Mouse (Mus musculus) heart, postnatal 0 days (tissue): ENCODE data around the gene 1110008P14Rik. TPM values are rescaled to one million over a fixed set of nuclear protein-coding genes. Genes with fewer than 3 reads are reported as not detected.

ENCODE experiments used
- ATAC-seq: fragments of 200-750 bp; cut with Nextera tagmentation; 2 replicates; pipeline ENCODE4 v1.8.0; 2017; ENCODE audit warnings: low read depth, moderate number of reproducible peaks, moderate library complexity; ENCODE audit not compliant: insufficient read depth
- DNase-seq: peaks from one replicate; pipeline ENCODE4 v3.0.0-alpha.2; 2016; ENCODE audit warnings: low spot score
- H3K27ac ChIP-seq: fragments of 300-500 bp; sonication (generic); 2 replicates; pipeline ENCODE4 v1.5.1; 2014; ENCODE audit warnings: low read depth, mild to moderate bottlenecking
- H3K27me3 ChIP-seq: fragments of 300-500 bp; sonication (generic); 2 replicates; pipeline ENCODE4 v1.6.1; 2014; ENCODE audit warnings: low read length, mixed read lengths; ENCODE audit not compliant: control insufficient read depth, insufficient read depth
- H3K36me3 ChIP-seq: fragments of 300-500 bp; sonication (generic); replicated peaks from 2 replicates; pipeline ENCODE4 v1.6.1; 2014; ENCODE audit warnings: low read length, mixed read lengths; ENCODE audit not compliant: control insufficient read depth, insufficient read depth
- H3K4me1 ChIP-seq: fragments of 300-500 bp; sonication (generic); 2 replicates; pipeline ENCODE4 v1.6.1; 2014; ENCODE audit warnings: antibody characterized with exemption; ENCODE audit not compliant: control insufficient read depth, insufficient read depth
- H3K4me2 ChIP-seq: fragments of 300-500 bp; sonication (generic); 2 replicates; pipeline ENCODE4 v1.6.1; 2014; ENCODE audit warnings: low read depth, mild to moderate bottlenecking, low read length, moderate library complexity
- H3K4me3 ChIP-seq: fragments of 300-500 bp; sonication (generic); 2 replicates; pipeline ENCODE4 v1.5.1; 2014; ENCODE audit warnings: low read depth, low read length
- H3K9ac ChIP-seq: fragments of 300-500 bp; sonication (generic); replicated peaks from 2 replicates; pipeline ENCODE4 v1.6.1; 2014; ENCODE audit warnings: low read depth, low read length, mixed read lengths
- H3K9me3 ChIP-seq: fragments of 300-500 bp; sonication (generic); replicated peaks from 2 replicates; pipeline ENCODE4 v1.6.1; 2016; ENCODE audit warnings: low read length; ENCODE audit not compliant: control insufficient read depth
- CTCF ChIP-seq: IDR thresholded peaks from 2 replicates; pipeline ENCODE4 v1.5.1; 2016; ENCODE audit warnings: antibody characterized with exemption, control low read depth, low read depth
- EP300 ChIP-seq: IDR thresholded peaks from 2 replicates; pipeline ENCODE4 v1.6.1; 2016; ENCODE audit warnings: antibody characterized with exemption, low read depth
- WGBS: fragments of 180-500 bp; shearing (Covaris S2); extraction: QIAGEN DNeasy Blood & Tissue Kit; methylation state at CpG from one replicate; pipeline ENCODE4 v1.1.7; 2014; 5-methylcytosine and 5-hydroxymethylcytosine counted together
- polyA plus RNA-seq: library from polyadenylated mRNA; unstranded; fragments of >200 nt; fragmentation: Nextera tagmentation; extraction: Ambion mirVana; gene quantifications from 2 replicates; pipeline ENCODE4 v1.2.1, GENCODE M21; 2015
- total RNA-seq: library from RNA; depleted of rRNA; stranded (reverse); fragments of >200 nt; gene quantifications from 2 replicates; pipeline ENCODE4 v1.2.3, GENCODE M21; 2014; ENCODE audit warnings: low replicate concordance

The 1110008P14Rik gene
- total and polyA plus RNA-seq, 2 experiments from 2014 or later, result 77.0 to 195 TPM

DNA sequence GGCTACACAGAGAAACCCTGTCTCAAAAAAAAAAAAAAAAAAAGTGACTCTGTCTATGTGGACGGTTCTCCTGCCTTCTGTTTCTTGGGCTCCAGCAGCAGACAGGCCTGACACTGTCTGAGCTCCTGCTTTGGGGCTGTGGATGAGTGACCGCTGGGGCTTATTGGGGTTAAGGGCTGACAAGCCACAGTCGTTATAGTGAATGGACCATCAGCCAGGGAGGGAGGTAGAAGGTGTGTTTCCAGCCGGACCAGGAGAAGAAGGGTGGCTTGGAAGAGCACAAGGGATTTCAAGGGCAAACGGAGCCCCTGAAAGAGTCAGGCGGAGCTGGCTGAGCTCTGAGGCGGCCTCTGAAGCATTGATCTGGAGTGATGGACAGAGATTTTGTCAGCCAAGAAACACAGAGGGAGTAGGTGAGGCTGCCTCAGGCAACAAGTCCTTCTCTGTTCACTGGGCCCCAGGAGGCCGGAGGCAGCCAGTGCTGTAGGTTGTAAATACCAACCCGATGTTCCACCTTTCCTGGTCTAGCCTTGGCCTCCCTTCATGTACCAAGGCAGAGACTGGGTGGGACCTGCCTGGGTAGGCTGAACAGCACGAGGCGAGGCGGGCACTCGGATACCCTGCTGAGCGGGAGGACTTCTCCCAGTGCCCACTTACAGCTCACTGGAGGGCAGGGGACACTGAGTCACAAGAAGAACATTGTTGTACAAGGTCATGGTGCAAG lies 37.0 kb downstream of the 1110008P14Rik start:
- no peak overlapping the region for H3K9ac ChIP-seq
- 69% methylated on average over 14 of the region's 14 CpGs for WGBS
- H3K27me3 ChIP-seq, result 0 out of 2 replicates have a peak, but pooled peaks cover 8% of the 10 kb centered on the region
- H3K36me3 ChIP-seq, result no peaks in the 10 kb centered on the region
- no peaks in the 10 kb centered on the region for H3K4me1 ChIP-seq
- H3K4me3 ChIP-seq, result no peak overlapping the region
- no peak overlapping the region for H3K27ac ChIP-seq
- H3K4me2 ChIP-seq, result no peak overlapping the region
- TF ChIP-seq EP300, result no peak
- TF ChIP-seq CTCF, result no peak
- ATAC-seq (no peak), DNase-seq (no peak)
- no peaks in the 10 kb centered on the region for H3K9me3 ChIP-seq

DNA sequence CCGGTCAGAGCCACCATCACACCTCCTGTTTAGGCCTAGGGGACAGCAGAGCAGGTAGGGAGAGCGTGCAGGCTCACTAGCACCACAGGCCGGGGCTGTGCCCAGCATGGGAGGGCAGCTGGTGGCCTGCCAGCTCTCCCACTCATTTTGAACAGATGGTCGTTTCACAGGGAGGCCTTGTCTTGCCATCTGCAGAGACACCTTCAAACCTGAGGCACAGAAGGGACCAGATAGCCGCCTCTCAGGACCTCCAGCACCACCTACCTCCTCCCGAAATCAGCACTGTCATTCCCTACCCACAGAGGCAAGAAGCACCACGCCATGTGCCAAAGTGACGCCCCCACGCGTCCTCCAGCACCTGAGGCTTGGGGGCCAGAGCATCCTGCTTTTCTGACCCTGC lies 37.7 kb downstream of the 1110008P14Rik start:
- Histone ChIP-seq H3K27ac (no peak overlapping the region), H3K4me3 (no peak overlapping the region), H3K9me3 (no peaks in the 10 kb centered on the region), H3K36me3 (no peaks in the 10 kb centered on the region), H3K27me3 (0 out of 2 replicates have a peak, but pooled peaks cover 6% of the 10 kb centered on the region), H3K4me1 (no peaks in the 10 kb centered on the region), H3K9ac (no peak overlapping the region), H3K4me2 (no peak overlapping the region)
- ATAC-seq (no peak), DNase-seq (no peak)
- WGBS, result 69% methylated on average over 10 of the region's 10 CpGs
- TF ChIP-seq EP300 (no peak), CTCF (no peak)

DNA sequence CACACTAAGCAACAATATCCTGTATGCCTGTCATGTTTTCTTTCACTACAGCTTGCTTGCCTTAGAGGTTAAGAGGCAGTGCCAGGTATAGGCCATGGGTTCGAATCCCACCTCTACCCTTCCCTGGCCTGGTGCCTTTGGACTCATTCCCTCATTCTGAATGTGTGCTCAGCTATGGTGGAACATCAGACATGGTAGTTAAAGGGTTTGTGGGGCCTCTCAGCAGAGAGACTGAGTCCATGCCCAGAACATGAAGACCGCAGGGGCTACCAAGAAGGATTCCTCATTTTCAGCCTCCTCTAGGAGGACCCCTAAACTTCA lies 38.4 kb downstream of the 1110008P14Rik start:
- Histone ChIP-seq H3K4me3 (no peak overlapping the region), H3K9ac (no peak overlapping the region), H3K4me2 (no peak overlapping the region), H3K4me1 (no peaks in the 10 kb centered on the region), H3K9me3 (no peaks in the 10 kb centered on the region), H3K27me3 (0 out of 2 replicates have a peak, but pooled peaks cover 3% of the 10 kb centered on the region), H3K36me3 (no peaks in the 10 kb centered on the region), H3K27ac (no peak overlapping the region)
- TF ChIP-seq CTCF (no peak), EP300 (no peak)
- ATAC-seq (no peak), DNase-seq (no peak)
- WGBS, result 86% methylated on average over 2 of the region's 2 CpGs

DNA sequence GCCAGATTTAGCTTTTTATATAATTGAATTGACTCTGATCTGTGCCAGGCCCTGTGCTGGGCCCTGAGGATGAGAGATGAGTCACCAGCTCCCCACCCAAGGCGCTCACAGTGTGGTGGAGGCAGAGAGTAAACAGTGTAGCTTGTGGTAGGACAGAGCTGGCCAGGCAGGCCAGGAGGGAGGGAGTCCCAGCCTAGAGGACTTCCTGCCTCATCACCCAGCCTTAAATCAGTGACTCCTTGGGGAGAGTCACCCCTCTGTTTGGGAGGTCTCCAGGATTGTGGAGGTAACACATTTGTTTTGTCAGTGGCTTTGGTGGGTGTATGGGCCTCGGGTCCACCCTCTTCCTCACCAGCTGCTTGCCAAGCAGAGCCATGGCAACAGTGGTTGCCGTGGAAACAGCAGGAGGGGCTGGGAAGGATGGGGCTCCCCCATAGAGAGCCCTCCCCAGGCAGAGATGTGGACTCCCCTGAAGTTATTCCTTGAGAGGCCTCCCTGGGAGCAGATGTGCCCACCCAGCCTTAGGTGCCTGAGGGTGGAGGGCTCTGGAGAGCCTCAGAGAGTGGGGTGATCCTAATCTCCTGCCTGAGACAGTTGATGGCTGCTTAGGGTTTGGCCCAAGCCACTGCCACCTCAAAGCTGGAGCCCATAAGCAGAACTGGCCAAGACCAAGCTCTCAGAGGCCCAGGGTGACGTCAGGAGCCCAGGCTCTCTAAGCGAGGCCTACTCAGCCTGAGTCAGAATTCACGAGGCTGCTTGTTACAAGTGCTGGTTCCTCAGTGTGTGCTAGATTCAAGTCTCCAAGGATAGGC lies 39.0 kb downstream of the 1110008P14Rik start:
- no peak overlapping the region for H3K4me3 ChIP-seq
- DNase-seq (no peak), ATAC-seq (0 out of 2 replicates have a peak, but pooled peaks have one; percentile 22)
- H3K27me3 ChIP-seq, result 0 out of 2 replicates have a peak, but pooled peaks cover 3% of the 10 kb centered on the region
- no peak overlapping the region for H3K4me2 ChIP-seq
- no peaks in the 10 kb centered on the region for H3K4me1 ChIP-seq
- TF ChIP-seq EP300 (no peak), CTCF (no peak)
- no peaks in the 10 kb centered on the region for H3K9me3 ChIP-seq
- H3K36me3 ChIP-seq, result no peaks in the 10 kb centered on the region
- 73% methylated on average over 6 of the region's 6 CpGs for WGBS
- H3K27ac ChIP-seq, result no peak overlapping the region
- no peak overlapping the region for H3K9ac ChIP-seq

DNA sequence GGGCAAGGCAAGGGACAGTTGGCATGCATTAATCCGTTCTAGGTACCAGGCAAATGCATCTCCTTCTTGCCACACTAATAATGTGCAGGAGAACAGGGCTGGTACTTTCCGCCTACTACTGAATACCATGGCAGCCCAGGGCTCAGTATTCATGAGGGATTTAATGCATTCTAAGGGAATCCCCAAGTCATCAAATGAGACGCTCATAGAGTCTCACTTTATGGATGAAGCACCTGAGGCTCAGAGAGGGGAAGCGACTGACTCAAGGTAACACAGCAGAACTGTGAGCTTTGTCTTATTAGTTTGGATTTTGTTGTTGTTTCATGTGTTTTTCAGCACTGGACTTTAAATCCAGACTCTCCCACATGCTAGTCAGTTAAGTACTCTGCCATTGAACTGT lies 39.7 kb downstream of the 1110008P14Rik start:
- TF ChIP-seq CTCF (no peak), EP300 (no peak)
- Histone ChIP-seq H3K27me3 (0 out of 2 replicates have a peak, but pooled peaks cover 1% of the 10 kb centered on the region), H3K4me1 (no peaks in the 10 kb centered on the region), H3K36me3 (no peaks in the 10 kb centered on the region), H3K27ac (no peak overlapping the region), H3K4me3 (no peak overlapping the region), H3K4me2 (no peak overlapping the region), H3K9me3 (no peaks in the 10 kb centered on the region), H3K9ac (no peak overlapping the region)
- 80% methylated on average over 4 of the region's 4 CpGs for WGBS
- DNase-seq (no peak), ATAC-seq (no peak)
